Mouse (Mus musculus) limb, embryonic 13.5 days (tissue): ENCODE data around the gene Sftpa1. TPM values are rescaled to one million over a fixed set of nuclear protein-coding genes. Genes with fewer than 3 reads are reported as not detected.

ENCODE experiments used
- ATAC-seq: fragments of 200-750 bp; cut with Nextera tagmentation; 2 replicates; pipeline ENCODE4 v1.8.0; 2017; ENCODE audit warnings: low read depth, moderate number of reproducible peaks, moderate TSS enrichment; ENCODE audit not compliant: low FRiP score
- H3K27ac ChIP-seq: fragments of 300-500 bp; sonication (generic); 2 replicates; pipeline ENCODE4 v1.5.1; 2015; ENCODE audit warnings: inconsistent platforms, mild to moderate bottlenecking, moderate library complexity
- H3K27me3 ChIP-seq: fragments of 300-500 bp; sonication (generic); 2 replicates; pipeline ENCODE4 v1.6.1; 2015; ENCODE audit warnings: mild to moderate bottlenecking, inconsistent platforms
- H3K36me3 ChIP-seq: fragments of 300-500 bp; sonication (generic); 2 replicates; pipeline ENCODE4 v1.6.1; 2015; ENCODE audit warnings: inconsistent platforms, mild to moderate bottlenecking, moderate library complexity
- H3K4me1 ChIP-seq: fragments of 300-500 bp; sonication (generic); 2 replicates; pipeline ENCODE4 v1.6.1; 2015; ENCODE audit warnings: inconsistent platforms
- H3K4me2 ChIP-seq: fragments of 300-500 bp; sonication (generic); replicated peaks from 2 replicates; pipeline ENCODE4 v1.6.1; 2015; ENCODE audit warnings: inconsistent platforms, mild to moderate bottlenecking, moderate library complexity
- H3K4me3 ChIP-seq: fragments of 300-500 bp; sonication (generic); 2 replicates; pipeline ENCODE4 v1.5.1; 2015; ENCODE audit warnings: moderate library complexity, mild to moderate bottlenecking, inconsistent platforms
- H3K9ac ChIP-seq: fragments of 300-500 bp; sonication (generic); 2 replicates; pipeline ENCODE4 v1.6.1; 2015; ENCODE audit warnings: mild to moderate bottlenecking, inconsistent platforms
- H3K9me3 ChIP-seq: fragments of 300-500 bp; sonication (generic); 2 replicates; pipeline ENCODE4 v1.6.1; 2016; ENCODE audit warnings: inconsistent platforms
- WGBS: fragments of 180-500 bp; shearing (Covaris S2); methylation state at CpG from one replicate; pipeline ENCODE4 v1.1.7; 2015; 5-methylcytosine and 5-hydroxymethylcytosine counted together
- polyA plus RNA-seq: library from polyadenylated mRNA; unstranded; fragments of >200 nt; fragmentation: Nextera tagmentation; extraction: Ambion mirVana; gene quantifications from 2 replicates; pipeline ENCODE4 v1.2.1, GENCODE M21; 2015

The Sftpa1 gene
- polyA plus RNA-seq, 1 experiment from 2014 or later: not detected

- ATAC-seq: no peak
- Histone ChIP-seq H3K27ac (no peak overlapping the region), H3K36me3 (no peaks in the 10 kb centered on the region), H3K9ac (no peak overlapping the region), H3K27me3 (no peaks in the 10 kb centered on the region), H3K4me1 (no peaks in the 10 kb centered on the region), H3K9me3 (no peaks in the 10 kb centered on the region), H3K4me3 (no peak overlapping the region), H3K4me2 (no peak overlapping the region)
- 58% methylated on average over 5 of the region's 5 CpGs for WGBS
These were observed 35.7 kb downstream of the Sftpa1 start for GRCm38 (mm10) chr14:41167278-41167677.

GRCm38 (mm10) chr14:41168567-41168966, 37.0 kb downstream of the Sftpa1 start:
- H3K9me3 ChIP-seq: no peaks in the 10 kb centered on the region
- H3K4me1 ChIP-seq: no peaks in the 10 kb centered on the region
- no peak overlapping the region for H3K4me3 ChIP-seq
- no peak overlapping the region for H3K4me2 ChIP-seq
- ATAC-seq: no peak
- no peaks in the 10 kb centered on the region for H3K27me3 ChIP-seq
- no peak overlapping the region for H3K27ac ChIP-seq
- H3K36me3 ChIP-seq: no peaks in the 10 kb centered on the region
- H3K9ac ChIP-seq: no peak overlapping the region
- 81% methylated on average over 1 of the region's 1 CpGs for WGBS

DNA sequence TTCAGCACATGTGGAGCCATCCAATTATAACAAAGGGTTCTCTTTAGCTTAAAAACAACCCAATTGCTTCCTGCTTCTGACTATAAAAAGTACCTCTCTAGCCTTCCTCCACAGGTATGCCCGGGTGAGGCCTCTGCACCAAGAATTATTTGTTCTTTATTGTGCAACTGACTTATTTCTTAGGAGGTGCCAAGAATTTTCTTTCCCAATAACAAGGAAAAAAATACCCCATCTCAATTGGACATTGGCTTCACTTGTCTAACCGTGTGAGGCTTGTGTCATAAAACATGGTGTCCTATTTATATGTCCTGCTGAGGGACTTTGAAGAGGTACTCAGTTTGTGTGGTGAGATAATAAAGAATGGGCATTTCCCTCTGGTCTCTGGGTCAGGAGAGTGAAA, 38.9 kb downstream of the Sftpa1 start:
- Histone ChIP-seq H3K4me1 (no peaks in the 10 kb centered on the region), H3K27me3 (no peaks in the 10 kb centered on the region), H3K36me3 (no peaks in the 10 kb centered on the region), H3K27ac (no peak overlapping the region), H3K4me3 (no peak overlapping the region), H3K9ac (no peak overlapping the region), H3K4me2 (no peak overlapping the region), H3K9me3 (no peaks in the 10 kb centered on the region)
- no peak for ATAC-seq
- WGBS: 81% methylated on average over 2 of the region's 2 CpGs

DNA sequence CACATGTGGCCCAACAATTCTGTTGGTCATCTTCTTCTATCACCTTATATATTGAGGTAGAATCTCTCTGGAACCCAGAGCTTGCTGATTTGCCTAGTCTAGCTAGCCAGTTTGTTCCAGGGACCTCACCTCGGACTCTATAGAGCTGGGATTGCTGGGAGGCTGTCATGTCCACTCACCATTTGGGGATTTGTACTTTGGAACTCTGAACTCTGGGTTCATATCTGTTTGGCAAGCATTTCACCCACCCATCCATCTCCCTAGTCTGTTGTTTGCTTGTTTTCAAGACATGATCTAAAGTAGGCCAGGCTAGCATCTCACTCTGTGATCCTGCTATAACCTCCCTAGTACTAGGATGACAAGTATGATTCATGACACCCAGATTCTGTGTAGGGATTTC, 43.2 kb downstream of the Sftpa1 start:
- Histone ChIP-seq H3K4me1 (no peaks in the 10 kb centered on the region), H3K36me3 (no peaks in the 10 kb centered on the region), H3K4me3 (no peak overlapping the region), H3K9me3 (no peaks in the 10 kb centered on the region), H3K9ac (no peak overlapping the region), H3K27ac (no peak overlapping the region), H3K4me2 (no peak overlapping the region), H3K27me3 (no peaks in the 10 kb centered on the region)
- no peak for ATAC-seq
- 60% methylated on average over 1 of the region's 1 CpGs for WGBS

DNA sequence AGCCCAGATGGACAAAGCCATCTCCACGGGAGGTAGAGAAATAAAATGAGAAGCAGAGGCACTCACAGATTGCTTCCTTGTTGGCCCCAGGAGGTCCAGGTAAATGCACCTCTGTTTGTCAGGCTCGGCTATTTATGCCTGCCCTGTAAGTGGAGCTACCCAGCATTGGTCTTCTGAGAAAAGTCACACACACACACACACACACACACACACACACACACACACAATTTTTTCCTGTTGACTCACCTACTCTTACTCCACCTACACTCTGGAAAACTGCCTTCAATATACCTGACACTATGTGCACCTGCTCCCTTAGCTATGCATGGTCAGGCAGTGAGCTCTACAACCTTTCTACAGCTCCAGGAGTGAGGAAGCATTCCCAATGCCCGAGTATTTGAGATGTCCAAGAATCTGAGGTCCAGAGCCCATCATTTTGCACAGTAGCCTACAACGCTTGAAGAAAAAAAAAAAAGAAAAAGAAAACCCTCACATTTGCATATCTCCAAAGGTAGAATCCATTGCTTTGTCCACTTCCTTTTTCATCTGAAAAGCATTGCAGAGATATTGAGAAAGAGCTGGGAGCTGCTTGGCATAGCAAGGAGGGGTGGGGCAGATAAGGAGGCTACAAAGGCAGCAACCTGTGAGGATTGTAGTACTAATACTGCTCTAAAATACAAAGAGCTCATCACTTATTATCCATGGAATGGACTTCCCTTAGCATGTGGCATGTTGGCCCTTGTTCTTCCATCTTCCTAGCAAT, 53.7 kb downstream of the Sftpa1 start, which contains the start of gene Sftpd:
Sftpd (minus strand) TSS at position 91 of the 763 bp plus-strand sequence.
- H3K36me3 ChIP-seq: no peaks in the 10 kb centered on the region
- no peaks in the 10 kb centered on the region for H3K4me1 ChIP-seq
- ATAC-seq: no peak
- H3K9ac ChIP-seq: no peak within 1 kb of the TSS
- H3K27me3 ChIP-seq: no peaks in the 10 kb centered on the region
- WGBS: 68% methylated on average over 4 of the region's 4 CpGs
- no peak within 1 kb of the TSS for H3K4me3 ChIP-seq
- no peaks in the 10 kb centered on the region for H3K9me3 ChIP-seq
- H3K4me2 ChIP-seq: no peak within 1 kb of the TSS
- H3K27ac ChIP-seq: no peak within 1 kb of the TSS

Other genes with a start within 250 kb of the Sftpa1 start
- 0.34 and 0.67 TPM in 2 replicates for gene Sh2d4b, start 238.5 kb upstream of the Sftpa1 start, polyA plus RNA-seq
- 68.4 and 68.7 TPM in 2 replicates for gene Tspan14, start 165.0 kb upstream of the Sftpa1 start, polyA plus RNA-seq
- 39.3 and 41.6 TPM in 2 replicates for gene Fam213a, start 118.0 kb upstream of the Sftpa1 start, polyA plus RNA-seq
- gene Dydc2, start 62.6 kb upstream of the Sftpa1 start, polyA plus RNA-seq: not detected in 2 replicates
- not detected in 2 replicates for gene Dydc1, start 58.9 kb upstream of the Sftpa1 start, polyA plus RNA-seq
- not detected in 2 replicates for gene Mat1a, start 26.7 kb upstream of the Sftpa1 start, polyA plus RNA-seq
- not detected in 2 replicates for gene Mbl1, start 19.7 kb downstream of the Sftpa1 start, polyA plus RNA-seq
- not detected in 2 replicates for gene Sftpd, start 53.4 kb downstream of the Sftpa1 start, polyA plus RNA-seq
- gene Gm2832, start 147.0 kb downstream of the Sftpa1 start, polyA plus RNA-seq: 0.10 and 0.27 TPM in 2 replicates
- gene Gm5798, start 216.8 kb downstream of the Sftpa1 start, polyA plus RNA-seq: not detected in 2 replicates